Mouse (Mus musculus): ENCODE measurements at regions not wholly inside any gene's neighbourhood (a gene's known extent, or its start where the extent isn't known, plus 50 kb on each side); places are given as distances from the start of the nearest gene placed in this dataset.

GRCm38 (mm10) chr11:19119927-19120827 lies 101.4 kb upstream of the Meis1 start:
- DNase-seq (ENCODE audit: low spot score): no peak
- H3K9me3 ChIP-seq: no peaks in the 10 kb centered on the region

GRCm38 (mm10) chr11:19120871-19121270 lies 102.1 kb upstream of the Meis1 start:
- Histone ChIP-seq H3K4me3 (no peak overlapping the region), H3K27ac (no peak overlapping the region), H3K4me1 (replicated peaks) (peaks cover 14% of the 10 kb centered on the region), H3K27me3 (ENCODE audit: insufficient read depth, poor library complexity, severe bottlenecking) (0 out of 2 replicates have a peak, but pooled peaks cover 7% of the 10 kb centered on the region), H3K9me3 (no peaks in the 10 kb centered on the region), H3K36me3 (no peaks in the 10 kb centered on the region)
- 56% methylated on average over 3 of the region's 3 CpGs for WGBS
- DNase-seq (ENCODE audit: low spot score): no peak

More at GRCm38 (mm10) chr11:19119927-19120827, 101.4 kb upstream of the Meis1 start:
- Histone ChIP-seq H3K27me3 (ENCODE audit: insufficient read depth, poor library complexity, severe bottlenecking) (0 out of 2 replicates have a peak, but pooled peaks cover 7% of the 10 kb centered on the region), H3K27ac (0 out of 2 replicates have a peak overlapping the region, but pooled peaks have one; percentile 23), H3K4me1 (replicated peaks) (peaks cover 14% of the 10 kb centered on the region), H3K36me3 (no peaks in the 10 kb centered on the region), H3K4me3 (no peak overlapping the region)
- 70% methylated on average over 8 of the region's 8 CpGs for WGBS

- H3K4me3 ChIP-seq: no peak overlapping the region
- no peaks in the 10 kb centered on the region for H3K27me3 ChIP-seq (ENCODE audit: insufficient read depth, poor library complexity, severe bottlenecking)
- 57% methylated on average over 2 of the region's 2 CpGs for WGBS
- no peaks in the 10 kb centered on the region for H3K4me1 ChIP-seq (replicated peaks)
- no peaks in the 10 kb centered on the region for H3K9me3 ChIP-seq
- DNase-seq (ENCODE audit: low spot score): no peak
- no peaks in the 10 kb centered on the region for H3K36me3 ChIP-seq
- no peak overlapping the region for H3K27ac ChIP-seq
Observed at GRCm38 (mm10) chr11:19135375-19136050, 116.7 kb upstream of the Meis1 start.

- WGBS: 62% methylated on average over 5 of the region's 5 CpGs
- Histone ChIP-seq H3K9me3 (no peaks in the 10 kb centered on the region), H3K27me3 (ENCODE audit: insufficient read depth, poor library complexity, severe bottlenecking) (no peaks in the 10 kb centered on the region), H3K36me3 (no peaks in the 10 kb centered on the region), H3K27ac (no peak overlapping the region), H3K4me1 (replicated peaks) (no peaks in the 10 kb centered on the region), H3K4me3 (no peak overlapping the region)
- DNase-seq (ENCODE audit: low spot score): no peak
Observed at GRCm38 (mm10) chr11:19138423-19138822, 119.6 kb upstream of the Meis1 start.

GRCm38 (mm10) chr11:19138831-19139230 lies 120.0 kb upstream of the Meis1 start:
- Histone ChIP-seq H3K9me3 (no peaks in the 10 kb centered on the region), H3K27me3 (ENCODE audit: insufficient read depth, poor library complexity, severe bottlenecking) (no peaks in the 10 kb centered on the region)
- WGBS: 78% methylated on average over 2 of the region's 2 CpGs

GRCm38 (mm10) chr11:19143267-19144000 lies 124.6 kb upstream of the Meis1 start:
- no peaks in the 10 kb centered on the region for H3K36me3 ChIP-seq
- no peaks in the 10 kb centered on the region for H3K9me3 ChIP-seq
- no peak overlapping the region for H3K27ac ChIP-seq
- no peak overlapping the region for H3K4me3 ChIP-seq
- no peak for DNase-seq (ENCODE audit: low spot score)
- no peaks in the 10 kb centered on the region for H3K4me1 ChIP-seq (replicated peaks)
- WGBS: 81% methylated on average over 17 of the region's 17 CpGs
- H3K27me3 ChIP-seq (ENCODE audit: insufficient read depth, poor library complexity, severe bottlenecking): no peaks in the 10 kb centered on the region

More at GRCm38 (mm10) chr11:19138831-19139230, 120.0 kb upstream of the Meis1 start:
- Histone ChIP-seq H3K4me3 (no peak overlapping the region), H3K4me1 (replicated peaks) (no peaks in the 10 kb centered on the region), H3K36me3 (no peaks in the 10 kb centered on the region), H3K27ac (no peak overlapping the region)
- no peak for DNase-seq (ENCODE audit: low spot score)

- no peak overlapping the region for H3K27ac ChIP-seq
- no peaks in the 10 kb centered on the region for H3K27me3 ChIP-seq (ENCODE audit: insufficient read depth, poor library complexity, severe bottlenecking)
- H3K9me3 ChIP-seq: no peaks in the 10 kb centered on the region
- no peaks in the 10 kb centered on the region for H3K4me1 ChIP-seq (replicated peaks)
- DNase-seq (ENCODE audit: low spot score): no peak
- no peaks in the 10 kb centered on the region for H3K36me3 ChIP-seq
- H3K4me3 ChIP-seq: no peak overlapping the region
- WGBS: 89% methylated on average over 6 of the region's 6 CpGs
Observed at GRCm38 (mm10) chr11:19144506-19144905, 125.7 kb upstream of the Meis1 start.

GRCm38 (mm10) chr11:19145263-19145662 lies 126.5 kb upstream of the Meis1 start:
- 88% methylated on average over 9 of the region's 9 CpGs for WGBS
- Histone ChIP-seq H3K4me1 (replicated peaks) (no peaks in the 10 kb centered on the region), H3K36me3 (no peaks in the 10 kb centered on the region), H3K27ac (no peak overlapping the region), H3K9me3 (no peaks in the 10 kb centered on the region), H3K27me3 (ENCODE audit: insufficient read depth, poor library complexity, severe bottlenecking) (no peaks in the 10 kb centered on the region), H3K4me3 (no peak overlapping the region)
- DNase-seq (ENCODE audit: low spot score): no peak

GRCm38 (mm10) chr11:19145991-19146390 lies 127.2 kb upstream of the Meis1 start:
- H3K9me3 ChIP-seq: no peaks in the 10 kb centered on the region
- no peak for DNase-seq (ENCODE audit: low spot score)
- H3K4me3 ChIP-seq: no peak overlapping the region
- no peaks in the 10 kb centered on the region for H3K27me3 ChIP-seq (ENCODE audit: insufficient read depth, poor library complexity, severe bottlenecking)
- no peak overlapping the region for H3K27ac ChIP-seq
- no peaks in the 10 kb centered on the region for H3K4me1 ChIP-seq (replicated peaks)
- no peaks in the 10 kb centered on the region for H3K36me3 ChIP-seq
- 85% methylated on average over 3 of the region's 3 CpGs for WGBS

GRCm38 (mm10) chr11:19151026-19151425 lies 132.2 kb upstream of the Meis1 start:
- Histone ChIP-seq H3K27me3 (ENCODE audit: insufficient read depth, poor library complexity, severe bottlenecking) (no peaks in the 10 kb centered on the region), H3K9me3 (no peaks in the 10 kb centered on the region), H3K27ac (no peak overlapping the region), H3K4me3 (no peak overlapping the region), H3K36me3 (no peaks in the 10 kb centered on the region), H3K4me1 (replicated peaks) (no peaks in the 10 kb centered on the region)
- DNase-seq (ENCODE audit: low spot score): no peak
- 69% methylated on average over 3 of the region's 3 CpGs for WGBS

GRCm38 (mm10) chr11:19153714-19154113 lies 134.9 kb upstream of the Meis1 start:
- no peak overlapping the region for H3K4me3 ChIP-seq
- no peaks in the 10 kb centered on the region for H3K9me3 ChIP-seq
- H3K27me3 ChIP-seq (ENCODE audit: insufficient read depth, poor library complexity, severe bottlenecking): no peaks in the 10 kb centered on the region
- no peak for DNase-seq (ENCODE audit: low spot score)
- no peak overlapping the region for H3K27ac ChIP-seq
- WGBS: 86% methylated on average over 4 of the region's 4 CpGs
- no peaks in the 10 kb centered on the region for H3K4me1 ChIP-seq (replicated peaks)
- H3K36me3 ChIP-seq: no peaks in the 10 kb centered on the region

- Histone ChIP-seq H3K4me3 (no peak overlapping the region), H3K36me3 (no peaks in the 10 kb centered on the region), H3K9me3 (no peaks in the 10 kb centered on the region), H3K4me1 (replicated peaks) (peaks cover 8% of the 10 kb centered on the region; the same call in 1 of the 2 replicates), H3K27ac (no peak overlapping the region), H3K27me3 (ENCODE audit: insufficient read depth, poor library complexity, severe bottlenecking) (no peaks in the 10 kb centered on the region)
- 85% methylated on average over 4 of the region's 4 CpGs for WGBS
- DNase-seq (ENCODE audit: low spot score): no peak
Observed at GRCm38 (mm10) chr11:19154813-19155616, 136.2 kb upstream of the Meis1 start.

All from hindbrain, embryonic 10.5 days (tissue).